Mouse (Mus musculus): ENCODE measurements around the gene Ets1.

Gene Ets1

GRCm38 (mm10) chr9:32635627-32636385, at the start of gene Ets1:
Gene Ets1 (plus strand): TSS chr9:32636221.
- no peak for DNase-seq (ENCODE audit: low spot score in 2 of 2)

DNA sequence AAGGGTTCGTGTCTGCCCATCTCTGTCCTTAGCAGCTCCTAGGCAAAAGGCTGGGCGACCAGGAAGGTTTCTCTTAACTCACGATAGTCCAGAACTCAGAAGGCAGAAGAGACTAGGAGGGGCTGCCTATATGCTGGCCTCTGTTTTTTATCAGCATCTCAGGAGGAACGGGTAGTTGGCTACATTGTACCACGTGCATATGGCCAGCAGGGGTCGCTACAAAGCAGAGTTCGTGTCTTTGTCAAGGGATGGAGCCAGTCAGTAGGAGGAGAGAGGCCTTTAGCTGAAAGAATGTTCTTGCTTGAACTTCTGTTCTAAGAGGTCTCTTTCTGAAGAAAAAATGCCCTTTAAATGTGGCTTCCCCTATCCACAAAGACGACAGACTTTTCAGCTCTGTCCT, 46.1 kb upstream of the Ets1 start:
- peak; percentile 15 to 82 for DNase-seq (ENCODE audit: low spot score in 2 of 2)

- no peak for DNase-seq (ENCODE audit: low spot score in 2 of 2)
Observed at GRCm38 (mm10) chr9:32590571-32590970, 45.5 kb upstream of the Ets1 start.

GRCm38 (mm10) chr9:32591732-32592582, 44.1 kb upstream of the Ets1 start:
- peak; percentile 38 to 76 for DNase-seq (ENCODE audit: low spot score in 2 of 2)

DNA sequence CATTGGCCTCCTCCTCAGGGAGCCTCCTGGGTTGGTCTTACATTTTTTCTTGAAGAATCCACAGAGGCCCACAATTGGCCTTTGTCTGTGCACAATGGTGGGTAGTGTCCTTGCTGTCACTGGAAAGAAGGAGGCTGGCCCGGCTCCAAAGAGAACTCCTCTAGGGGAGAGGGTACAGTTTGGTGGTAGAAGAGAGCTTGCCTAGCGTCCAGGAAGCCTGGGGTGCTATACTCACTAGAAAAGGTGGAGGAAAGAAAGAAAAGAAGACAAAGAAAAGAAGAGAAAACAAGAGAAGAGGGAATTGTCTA, 43.5 kb upstream of the Ets1 start:
- DNase-seq (ENCODE audit: low spot score in 2 of 2) = no peak

GRCm38 (mm10) chr9:32593816-32594215, 42.2 kb upstream of the Ets1 start:
- DNase-seq (ENCODE audit: low spot score in 2 of 2) = no peak

- DNase-seq (ENCODE audit: low spot score in 2 of 2) = no peak
Observed at GRCm38 (mm10) chr9:32594346-32594745, 41.7 kb upstream of the Ets1 start.

GRCm38 (mm10) chr9:32595076-32595820, 40.8 kb upstream of the Ets1 start:
- no peak for DNase-seq (ENCODE audit: low spot score in 2 of 2)

DNA sequence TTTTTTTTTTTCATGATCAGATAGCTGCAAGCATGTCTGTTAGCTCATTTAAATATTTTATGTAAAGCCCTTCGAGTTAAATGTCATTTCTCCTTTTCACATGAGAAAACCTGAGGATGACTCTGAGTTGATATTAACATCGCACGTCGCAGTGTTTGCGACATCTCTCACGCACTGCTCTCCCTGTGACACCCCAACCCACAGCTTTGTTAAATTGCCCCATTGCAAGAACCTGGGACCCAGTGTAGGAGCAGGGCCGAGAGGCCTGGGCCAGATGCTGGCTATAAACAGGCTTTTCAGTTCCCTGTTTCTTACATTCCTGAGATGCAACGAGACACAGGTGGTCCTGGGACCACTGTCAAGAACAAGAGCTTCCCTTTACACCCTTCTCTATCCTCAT, 39.7 kb upstream of the Ets1 start:
- no peak for DNase-seq (ENCODE audit: low spot score in 2 of 2)

GRCm38 (mm10) chr9:32601953-32602352, 34.1 kb upstream of the Ets1 start:
- no peak for DNase-seq (ENCODE audit: low spot score in 2 of 2)

DNA sequence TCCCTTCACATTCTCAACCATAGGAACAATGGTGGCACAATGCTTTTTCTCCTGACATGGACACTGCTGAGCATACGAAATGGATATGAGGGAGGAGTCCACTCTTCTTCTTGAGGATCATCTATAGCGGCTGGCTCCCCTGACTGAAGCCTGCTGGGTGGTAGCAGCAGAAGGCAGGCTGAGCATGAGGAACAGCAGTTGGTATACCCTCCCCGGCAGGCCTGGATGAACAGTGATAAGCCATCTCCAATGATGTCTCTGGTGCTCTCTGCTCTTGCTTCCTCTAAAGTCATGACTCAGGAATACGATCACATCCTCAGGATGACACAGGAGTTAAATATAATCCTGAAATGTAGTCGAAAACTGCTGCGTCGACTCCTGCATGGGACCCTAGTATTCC, 32.9 kb upstream of the Ets1 start:
- no peak for DNase-seq (ENCODE audit: low spot score in 2 of 2)

DNA sequence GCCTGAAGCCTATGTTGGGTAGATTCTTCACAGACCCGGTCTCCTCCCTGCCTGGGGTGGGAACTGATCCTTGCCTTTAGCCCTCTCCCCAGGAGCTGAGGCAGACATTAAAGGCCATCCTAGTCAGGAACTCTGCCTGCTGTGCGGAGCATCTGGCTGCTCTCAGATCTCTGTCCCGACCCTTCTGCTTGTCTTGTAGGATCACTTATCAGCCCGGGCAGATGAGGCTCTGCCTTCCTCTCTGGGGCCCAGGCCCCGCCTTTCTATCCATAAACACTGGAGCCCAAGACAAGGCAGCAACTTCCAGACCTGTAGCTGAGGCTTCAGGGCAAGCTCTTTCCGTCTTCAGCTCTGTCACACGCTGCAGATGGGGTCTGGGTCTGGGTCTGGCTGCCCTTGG, 28.8 kb upstream of the Ets1 start:
- no peak for DNase-seq (ENCODE audit: low spot score in 2 of 2)

DNA sequence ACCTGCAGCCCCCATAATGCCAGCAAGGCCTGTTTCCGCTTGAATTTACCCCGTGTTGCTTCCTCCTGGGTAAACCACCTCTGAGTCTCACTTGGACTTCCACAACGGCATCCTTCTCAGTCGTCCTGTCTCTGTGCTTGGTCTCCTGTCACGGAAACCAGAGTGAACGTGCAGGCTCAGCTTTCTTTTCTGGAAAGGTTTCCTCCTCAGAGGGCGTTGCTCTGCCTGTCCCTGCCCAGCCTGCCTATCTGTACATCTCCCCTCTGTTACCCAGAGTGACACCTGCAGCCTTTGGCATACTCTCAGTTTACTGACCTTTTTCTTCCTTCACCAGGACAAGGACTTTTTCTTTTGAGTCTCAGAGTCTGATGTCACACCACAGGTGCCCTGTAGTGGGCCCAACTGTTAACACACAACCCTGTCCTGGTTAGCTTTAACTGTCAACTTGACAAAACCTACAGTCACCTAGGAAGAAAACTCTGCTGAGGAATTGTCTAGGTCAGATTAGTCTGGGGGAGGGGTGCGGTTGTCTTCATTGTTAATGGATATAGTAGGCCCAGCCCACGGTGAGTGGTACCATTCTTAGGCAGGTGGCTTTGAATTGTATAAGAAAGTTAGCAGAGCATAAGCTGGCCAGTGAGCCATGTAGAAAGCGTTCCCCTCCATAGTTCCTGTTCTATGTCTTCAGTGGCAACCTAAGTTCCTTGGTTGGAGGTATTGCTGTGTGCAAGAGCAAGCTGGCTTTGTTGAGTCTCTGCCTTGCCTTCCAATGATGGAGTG, 27.0 kb upstream of the Ets1 start:
- DNase-seq (ENCODE audit: low spot score in 2 of 2) = no peak

DNA sequence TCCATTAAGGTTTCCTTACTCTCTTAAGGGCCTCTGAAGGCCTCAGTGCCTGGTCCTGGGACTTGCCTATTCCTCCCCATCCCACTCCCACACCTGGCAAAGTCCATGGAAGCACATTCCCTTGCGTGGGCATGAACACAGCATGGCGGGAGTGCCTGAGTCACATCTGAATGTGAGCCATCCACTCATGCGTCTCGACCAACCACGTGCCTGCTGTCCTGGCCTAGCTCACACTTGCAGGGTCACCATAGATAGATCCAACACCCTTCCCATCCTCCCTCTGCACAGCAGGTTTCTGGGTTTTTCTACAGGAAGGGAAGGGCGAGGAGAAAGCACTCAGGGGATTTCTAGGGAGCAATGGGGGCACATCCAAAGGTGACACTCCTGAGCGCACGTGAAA, 25.8 kb upstream of the Ets1 start:
- no peak for DNase-seq (ENCODE audit: low spot score in 2 of 2)

GRCm38 (mm10) chr9:32610631-32611030, 25.4 kb upstream of the Ets1 start:
- no peak for DNase-seq (ENCODE audit: low spot score in 2 of 2)

DNA sequence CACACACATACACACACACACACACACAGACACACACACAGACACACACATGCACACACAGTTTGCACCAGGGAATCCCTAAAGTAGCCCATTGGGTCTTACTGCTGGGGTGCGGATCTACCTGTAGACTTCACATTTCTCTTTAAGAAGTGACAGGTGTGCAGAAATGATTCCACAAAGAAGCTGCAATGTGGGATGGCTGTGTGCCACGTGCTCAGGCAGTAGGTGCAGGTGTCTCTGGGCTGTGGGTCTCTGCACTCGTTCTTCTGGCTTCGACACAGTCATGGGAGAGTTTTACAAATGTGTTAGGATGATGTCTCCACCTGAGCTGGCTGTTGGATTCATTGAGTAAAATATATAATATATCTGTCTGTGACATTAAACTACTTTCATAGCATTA, 24.7 kb upstream of the Ets1 start:
- no peak for DNase-seq (ENCODE audit: low spot score in 2 of 2)

DNA sequence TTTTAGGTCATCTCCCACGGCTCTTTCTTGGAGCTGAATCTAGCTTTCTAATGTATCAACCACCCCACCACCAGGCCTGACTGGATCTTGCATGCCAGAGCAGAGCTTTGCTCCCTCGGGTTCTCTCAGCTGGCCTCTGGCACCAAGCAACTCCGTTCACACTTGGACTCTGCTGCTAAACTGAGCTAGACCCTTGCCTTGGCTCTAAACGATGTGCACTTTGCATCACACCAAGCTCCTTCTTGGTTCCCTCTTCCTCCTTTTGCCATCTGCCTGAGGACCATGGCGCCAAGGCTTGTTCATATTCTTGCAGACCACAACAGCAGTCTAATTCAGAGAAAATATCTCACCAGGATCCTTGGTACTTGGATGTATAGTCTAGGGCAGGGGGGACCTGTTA, 23.6 kb upstream of the Ets1 start:
- DNase-seq (ENCODE audit: low spot score in 2 of 2) = no peak

- no peak for DNase-seq (ENCODE audit: low spot score in 2 of 2)
Observed at GRCm38 (mm10) chr9:32612861-32613421, 23.1 kb upstream of the Ets1 start.

DNA sequence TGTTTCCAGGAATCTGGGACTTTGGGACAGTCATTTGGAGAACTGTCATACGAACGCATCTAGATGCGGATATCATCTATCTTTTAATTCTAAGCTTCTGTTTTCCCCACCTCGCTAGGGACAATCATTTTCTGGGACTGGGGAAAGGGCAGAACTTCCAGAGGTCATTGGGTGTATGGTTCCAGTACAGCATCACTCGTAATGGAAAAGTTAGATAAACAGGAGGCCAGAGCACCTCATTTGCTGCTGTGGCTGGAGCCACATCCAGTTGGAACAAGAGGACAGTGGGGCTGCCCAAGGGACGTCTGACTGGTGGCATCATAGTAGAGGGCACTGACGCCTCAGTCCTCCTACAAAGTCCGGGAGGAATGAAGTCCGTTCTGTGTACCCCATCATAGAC, 21.8 kb upstream of the Ets1 start:
- no peak for DNase-seq (ENCODE audit: low spot score in 2 of 2)

GRCm38 (mm10) chr9:32615461-32615860, 20.6 kb upstream of the Ets1 start:
- no peak for DNase-seq (ENCODE audit: low spot score in 2 of 2)

DNA sequence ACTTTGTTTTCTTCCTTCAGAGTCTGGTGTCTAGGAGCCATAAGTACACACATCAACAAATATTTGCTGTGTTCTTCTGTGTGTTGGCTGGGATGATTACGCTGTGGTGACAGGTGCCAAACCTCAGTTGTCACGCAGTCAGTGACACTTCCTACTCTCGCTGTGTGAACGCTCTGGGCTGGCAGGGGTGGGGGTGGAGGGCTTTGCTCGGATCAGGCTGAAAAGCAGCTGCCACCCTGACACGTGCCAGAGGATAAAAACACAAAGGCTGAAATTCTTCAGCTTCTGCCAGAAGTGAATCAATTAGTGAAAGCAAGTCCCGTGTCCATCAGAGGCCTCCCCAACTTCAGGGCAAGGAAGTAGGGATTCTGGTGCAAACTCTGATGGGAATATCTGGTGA, 20.0 kb upstream of the Ets1 start:
- no peak for DNase-seq (ENCODE audit: low spot score in 2 of 2)
